Mouse (Mus musculus): ENCODE data around the gene Olfr1107. TPM values are rescaled to one million over a fixed set of nuclear protein-coding genes. Genes with fewer than 3 reads are reported as not detected.

The Olfr1107 gene
- not detected for polyA plus RNA-seq (2017; shearing (Covaris generic))

GRCm38 (mm10) chr2:87075717-87076116, at the start of gene Olfr1107:
Gene Olfr1107, minus strand, starts transcription at chr2:87075817.

DNA sequence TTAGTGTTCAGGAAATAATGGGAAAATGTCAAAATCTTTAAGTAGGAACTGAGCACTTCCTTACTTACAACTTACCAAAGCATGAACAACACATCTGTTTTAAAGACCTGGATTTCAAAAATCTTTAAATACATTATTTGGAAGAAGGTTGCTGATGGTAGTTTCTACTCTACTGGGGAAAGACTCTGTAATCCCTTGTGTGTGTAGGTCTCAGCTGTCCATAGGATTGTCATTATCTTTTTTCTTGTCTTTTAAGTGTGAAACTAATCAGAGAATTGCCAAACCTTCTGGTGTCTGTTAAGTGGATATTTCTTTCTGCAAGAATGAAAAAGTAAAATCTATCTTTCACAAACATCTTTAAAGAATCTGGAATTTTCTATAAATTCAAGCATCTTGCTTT, 38.9 kb upstream of the Olfr1107 start, which contains the start of gene Olfr259:
Gene Olfr259, minus strand, starts transcription at position 101 of the 400 bp plus-strand sequence.

DNA sequence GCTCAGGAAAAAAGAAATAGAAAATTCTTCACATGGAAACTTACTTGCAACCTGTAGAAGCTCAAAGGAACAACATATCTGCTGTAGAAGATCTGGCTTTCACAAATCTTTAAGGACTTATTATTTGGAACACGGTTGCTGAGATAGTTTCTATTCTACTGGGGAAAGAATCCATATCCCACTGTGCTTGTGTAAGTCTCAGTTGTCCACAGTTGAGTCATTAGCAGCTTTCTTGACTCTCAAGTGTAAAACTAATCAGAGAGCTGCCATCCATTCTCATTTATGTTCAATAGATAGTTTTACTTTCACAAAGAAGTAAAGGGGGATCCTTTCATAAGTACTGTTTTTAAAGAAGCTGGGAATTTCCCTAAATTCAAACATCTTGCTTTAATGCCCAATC, 20.3 kb upstream of the Olfr1107 start, which contains the start of gene Olfr1109:
Gene Olfr1109, minus strand, starts transcription at position 101 of the 400 bp plus-strand sequence.

DNA sequence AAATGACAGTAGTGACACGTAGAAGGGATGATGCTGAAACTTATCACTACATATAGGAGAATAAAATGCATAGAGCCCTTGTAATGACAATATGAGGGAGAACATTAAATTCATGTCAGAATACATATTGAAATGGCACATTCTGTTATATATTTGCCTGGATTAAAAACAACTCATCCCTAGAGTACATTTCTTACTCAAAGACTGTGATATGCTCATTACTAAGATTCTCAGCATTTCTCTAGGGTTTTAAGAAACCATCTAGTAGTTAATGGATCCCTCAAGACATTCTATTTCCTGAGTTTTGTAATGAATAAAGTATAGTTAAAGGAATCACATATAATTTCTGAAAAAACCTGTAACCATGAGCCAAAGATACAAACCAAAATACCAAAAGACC, 23.4 kb downstream of the Olfr1107 start, which contains the start of gene Olfr1106:
Gene Olfr1106, minus strand, starts transcription at position 101 of the 400 bp plus-strand sequence.

GRCm38 (mm10) chr2:87036431-87036830, 39.2 kb downstream of the Olfr1107 start, which contains the start of gene Olfr1105:
Gene Olfr1105, minus strand, starts transcription at chr2:87036531.

GRCm38 (mm10) chr2:87026980-87027379, 48.6 kb downstream of the Olfr1107 start, which contains the start of gene Olfr1104:
Gene Olfr1104, minus strand, starts transcription at chr2:87027080.

Other genes with a start within 250 kb of the Olfr1107 start
- under 1 TPM in 1 of 2 experiments, not detected in 1; 0.57 TPM for gene Olfr1095, start 224.1 kb downstream of the Olfr1107 start, polyA plus RNA-seq (2017; shearing (Covaris generic))
- under 1 TPM; 0.04 to 0.28 TPM for gene Gm13723, start 201.0 kb downstream of the Olfr1107 start, polyA plus RNA-seq (2017; shearing (Covaris generic))
- gene Olfr1097, start 183.6 kb downstream of the Olfr1107 start, polyA plus RNA-seq (2017; shearing (Covaris generic)): under 1 TPM in 1 of 2 experiments, not detected in 1; 0.17 TPM
- under 1 TPM in 1 of 2 experiments, not detected in 1; 0.37 TPM for gene Olfr1098, start 151.3 kb downstream of the Olfr1107 start, polyA plus RNA-seq (2017; shearing (Covaris generic))
- gene Olfr1099, start 115.1 kb downstream of the Olfr1107 start, polyA plus RNA-seq (2017; shearing (Covaris generic)): not detected
- gene Olfr1100, start 95.9 kb downstream of the Olfr1107 start, polyA plus RNA-seq (2017; shearing (Covaris generic)): not detected
- gene Olfr1101, start 84.6 kb downstream of the Olfr1107 start, polyA plus RNA-seq (2017; shearing (Covaris generic)): not detected
- not detected for gene Olfr1102, start 77.4 kb downstream of the Olfr1107 start, polyA plus RNA-seq (2017; shearing (Covaris generic))
- not detected for gene Olfr1104, start 48.7 kb downstream of the Olfr1107 start, polyA plus RNA-seq (2017; shearing (Covaris generic))
- gene Olfr1105, start 39.3 kb downstream of the Olfr1107 start, polyA plus RNA-seq (2017; shearing (Covaris generic)): under 1 TPM; 0.11 TPM
- gene Olfr1106, start 23.5 kb downstream of the Olfr1107 start, polyA plus RNA-seq (2017; shearing (Covaris generic)): under 1 TPM in 1 of 2 experiments, not detected in 1; 0.18 TPM
- gene Olfr1109, start 20.2 kb upstream of the Olfr1107 start, polyA plus RNA-seq (2017; shearing (Covaris generic)): under 1 TPM in 1 of 2 experiments, not detected in 1; 0.23 TPM
- gene Olfr259, start 38.8 kb upstream of the Olfr1107 start, polyA plus RNA-seq (2017; shearing (Covaris generic)): not detected
- gene Olfr1110, start 64.5 kb upstream of the Olfr1107 start, polyA plus RNA-seq (2017; shearing (Covaris generic)): not detected
- gene Olfr1111, start 76.8 kb upstream of the Olfr1107 start, polyA plus RNA-seq (2017; shearing (Covaris generic)): not detected
- gene Olfr1112, start 112.0 kb upstream of the Olfr1107 start, polyA plus RNA-seq (2017; shearing (Covaris generic)): not detected
- not detected for gene Olfr1113, start 133.2 kb upstream of the Olfr1107 start, polyA plus RNA-seq (2017; shearing (Covaris generic))
- gene Olfr1115, start 172.2 kb upstream of the Olfr1107 start, polyA plus RNA-seq (2017; shearing (Covaris generic)): not detected
- gene Olfr1116, start 191.7 kb upstream of the Olfr1107 start, polyA plus RNA-seq (2017; shearing (Covaris generic)): under 1 TPM in 1 of 2 experiments, not detected in 1; 0.17 TPM
- gene Olfr1118, start 231.8 kb upstream of the Olfr1107 start, polyA plus RNA-seq (2017; shearing (Covaris generic)): under 1 TPM in 1 of 2 experiments, not detected in 1; 0.09 TPM